Mouse (Mus musculus): ENCODE results near the gene Cul7. TPM values are rescaled to one million over a fixed set of nuclear protein-coding genes. Genes with fewer than 3 reads are reported as not detected.

Cul7 gene
- polyA plus RNA-seq, 1 experiment: 88.5 TPM

GRCm38 (mm10) chr17:46648436-46648835 lies 1.7 kb upstream of the Cul7 start:
- TF ChIP-seq CTCF (IDR thresholded peaks at IDR 0.05; ENCODE audit: borderline replicate concordance, extremely low read depth, insufficient read depth, insufficient read length): no peak
- no peak for TF ChIP-seq POLR2A (IDR thresholded peaks at IDR 0.05; ENCODE audit: borderline replicate concordance, extremely low read depth, insufficient read depth, insufficient read length, poor library complexity, severe bottlenecking)
- DNase-seq (ENCODE audit: low read depth): no peak

- DNase-seq (ENCODE audit: low read depth): peak; percentile 7
- TF ChIP-seq POLR2A (IDR thresholded peaks at IDR 0.05; ENCODE audit: borderline replicate concordance, extremely low read depth, insufficient read depth, insufficient read length, poor library complexity, severe bottlenecking) (no peak), CTCF (IDR thresholded peaks at IDR 0.05; ENCODE audit: borderline replicate concordance, extremely low read depth, insufficient read depth, insufficient read length) (no peak)
These were observed 326 bp upstream of the Cul7 start for GRCm38 (mm10) chr17:46649811-46650210.

GRCm38 (mm10) chr17:46651292-46651691 lies 1.2 kb downstream of the Cul7 start:
- TF ChIP-seq CTCF (IDR thresholded peaks at IDR 0.05; ENCODE audit: borderline replicate concordance, extremely low read depth, insufficient read depth, insufficient read length): no peak
- no peak for TF ChIP-seq POLR2A (IDR thresholded peaks at IDR 0.05; ENCODE audit: borderline replicate concordance, extremely low read depth, insufficient read depth, insufficient read length, poor library complexity, severe bottlenecking)
- peak; percentile 14 for DNase-seq (ENCODE audit: low read depth)

GRCm38 (mm10) chr17:46651755-46652547 lies 1.8 kb downstream of the Cul7 start:
- TF ChIP-seq POLR2A (IDR thresholded peaks at IDR 0.05; ENCODE audit: borderline replicate concordance, extremely low read depth, insufficient read depth, insufficient read length, poor library complexity, severe bottlenecking): no peak
- TF ChIP-seq CTCF (IDR thresholded peaks at IDR 0.05; ENCODE audit: borderline replicate concordance, extremely low read depth, insufficient read depth, insufficient read length): no peak
- peak; percentile 40 for DNase-seq (ENCODE audit: low read depth)

GRCm38 (mm10) chr17:46656054-46656453 lies 5.9 kb downstream of the Cul7 start:
- DNase-seq (ENCODE audit: low read depth): no peak
- no peak for TF ChIP-seq CTCF (IDR thresholded peaks at IDR 0.05; ENCODE audit: borderline replicate concordance, extremely low read depth, insufficient read depth, insufficient read length)
- TF ChIP-seq POLR2A (IDR thresholded peaks at IDR 0.05; ENCODE audit: borderline replicate concordance, extremely low read depth, insufficient read depth, insufficient read length, poor library complexity, severe bottlenecking): no peak

GRCm38 (mm10) chr17:46661351-46661750 lies 11.2 kb downstream of the Cul7 start:
- no peak for TF ChIP-seq CTCF (IDR thresholded peaks at IDR 0.05; ENCODE audit: borderline replicate concordance, extremely low read depth, insufficient read depth, insufficient read length)
- no peak for TF ChIP-seq POLR2A (IDR thresholded peaks at IDR 0.05; ENCODE audit: borderline replicate concordance, extremely low read depth, insufficient read depth, insufficient read length, poor library complexity, severe bottlenecking)
- no peak for DNase-seq (ENCODE audit: low read depth)

GRCm38 (mm10) chr17:46661981-46662380 lies 11.8 kb downstream of the Cul7 start:
- TF ChIP-seq CTCF (IDR thresholded peaks at IDR 0.05; ENCODE audit: borderline replicate concordance, extremely low read depth, insufficient read depth, insufficient read length) (no peak), POLR2A (IDR thresholded peaks at IDR 0.05; ENCODE audit: borderline replicate concordance, extremely low read depth, insufficient read depth, insufficient read length, poor library complexity, severe bottlenecking) (no peak)
- DNase-seq (ENCODE audit: low read depth): no peak

- no peak for TF ChIP-seq CTCF (IDR thresholded peaks at IDR 0.05; ENCODE audit: borderline replicate concordance, extremely low read depth, insufficient read depth, insufficient read length)
- no peak for TF ChIP-seq POLR2A (IDR thresholded peaks at IDR 0.05; ENCODE audit: borderline replicate concordance, extremely low read depth, insufficient read depth, insufficient read length, poor library complexity, severe bottlenecking)
These were observed 12.6 kb downstream of the Cul7 start for GRCm38 (mm10) chr17:46662730-46663129.

GRCm38 (mm10) chr17:46667712-46668111 lies 17.6 kb downstream of the Cul7 start:
- TF ChIP-seq CTCF (IDR thresholded peaks at IDR 0.05; ENCODE audit: borderline replicate concordance, extremely low read depth, insufficient read depth, insufficient read length) (no peak), POLR2A (IDR thresholded peaks at IDR 0.05; ENCODE audit: borderline replicate concordance, extremely low read depth, insufficient read depth, insufficient read length, poor library complexity, severe bottlenecking) (no peak)
- no peak for DNase-seq (ENCODE audit: low read depth)

More at GRCm38 (mm10) chr17:46662730-46663129, 12.6 kb downstream of the Cul7 start:
- no peak for DNase-seq (ENCODE audit: low read depth)

- DNase-seq (ENCODE audit: low read depth): no peak
- TF ChIP-seq CTCF (IDR thresholded peaks at IDR 0.05; ENCODE audit: borderline replicate concordance, extremely low read depth, insufficient read depth, insufficient read length) (no peak), POLR2A (IDR thresholded peaks at IDR 0.05; ENCODE audit: borderline replicate concordance, extremely low read depth, insufficient read depth, insufficient read length, poor library complexity, severe bottlenecking) (no peak)
These were observed 19.8 kb downstream of the Cul7 start for GRCm38 (mm10) chr17:46669911-46670310.

- TF ChIP-seq POLR2A (IDR thresholded peaks at IDR 0.05; ENCODE audit: borderline replicate concordance, extremely low read depth, insufficient read depth, insufficient read length, poor library complexity, severe bottlenecking) (peak; percentile 23; the same call in 1 of the 2 replicates), CTCF (IDR thresholded peaks at IDR 0.05; ENCODE audit: borderline replicate concordance, extremely low read depth, insufficient read depth, insufficient read length) (no peak)
- peak; percentile 97 for DNase-seq (ENCODE audit: low read depth)
These were observed 23.9 kb downstream of the Cul7 start, which contains the start of gene Rrp36 for GRCm38 (mm10) chr17:46673850-46674529. Gene Rrp36, minus strand, starts transcription at chr17:46674352.
